Mouse (Mus musculus): Measurements from ENCODE around the gene Pdzd8. TPM values are rescaled to one million over a fixed set of nuclear protein-coding genes. Genes with fewer than 3 reads are reported as not detected.

Gene Pdzd8
- total and polyA plus RNA-seq, 2 experiments: 4.3 to 17.0 TPM

DNA sequence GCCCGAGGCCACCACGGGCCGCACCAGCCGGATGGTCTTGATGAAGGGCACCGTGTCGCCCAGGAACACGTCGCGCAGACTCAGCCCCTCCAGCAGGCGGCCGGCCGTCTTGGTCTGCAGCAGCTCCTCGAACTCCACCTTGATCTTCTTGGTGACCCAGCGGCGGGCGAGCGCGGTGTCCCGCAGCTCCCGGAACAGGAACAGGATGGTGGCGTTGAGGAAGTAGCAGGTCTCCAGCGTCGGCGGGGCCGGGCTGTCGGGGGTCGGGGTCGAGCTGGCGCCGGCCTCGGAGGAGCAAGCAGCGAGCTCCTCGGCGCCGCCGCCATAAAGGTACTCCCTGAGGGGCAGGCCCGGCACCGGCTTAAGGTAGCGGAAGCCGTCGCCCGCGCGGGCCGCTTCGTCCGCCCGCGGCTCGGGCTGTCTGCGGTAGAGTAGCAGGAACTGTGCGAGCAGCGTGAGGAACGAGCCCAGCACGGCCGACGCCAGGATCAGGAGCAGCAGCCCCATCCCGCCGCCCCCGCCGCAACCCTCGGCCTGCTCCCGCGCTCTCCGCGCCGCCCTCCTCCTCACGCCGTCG lies 411 bp downstream of the Pdzd8 start:
- TF ChIP-seq CTCF (IDR thresholded peaks at IDR 0.05; ENCODE audit: low read depth, low read length) (0 out of 2 replicates have a peak, but pooled peaks have one; percentile 16), POLR2A (IDR thresholded peaks at IDR 0.05; ENCODE audit: extremely low read depth, insufficient read depth, low read length) (no peak)
- under 1% methylated on average over 69 of the region's 70 CpGs for WGBS
- Histone ChIP-seq H3K9ac (ENCODE audit: low read depth, low read length) (peak overlapping the region; percentile 99), H3K36me3 (ENCODE audit: control insufficient read depth, insufficient read depth, low read length) (no peaks in the 10 kb centered on the region), H3K27ac (replicated peaks; ENCODE audit: insufficient read depth, low read depth, low read length) (peak overlapping the region; percentile 57), H3K27me3 (ENCODE audit: control insufficient read depth, insufficient read depth, low read length) (no peaks in the 10 kb centered on the region), H3K4me1 (ENCODE audit: control insufficient read depth, insufficient read depth, low read length) (peaks cover 7% of the 10 kb centered on the region), H3K4me3 (ENCODE audit: insufficient read depth, low read depth, low read length) (peak overlapping the region; percentile 86), H3K79me2 (ENCODE audit: control insufficient read depth, insufficient read depth, low read length) (peaks cover 16% of the 10 kb centered on the region)
- no peak for DNase-seq (ENCODE audit: extremely low read depth, low read depth, low spot score)

DNA sequence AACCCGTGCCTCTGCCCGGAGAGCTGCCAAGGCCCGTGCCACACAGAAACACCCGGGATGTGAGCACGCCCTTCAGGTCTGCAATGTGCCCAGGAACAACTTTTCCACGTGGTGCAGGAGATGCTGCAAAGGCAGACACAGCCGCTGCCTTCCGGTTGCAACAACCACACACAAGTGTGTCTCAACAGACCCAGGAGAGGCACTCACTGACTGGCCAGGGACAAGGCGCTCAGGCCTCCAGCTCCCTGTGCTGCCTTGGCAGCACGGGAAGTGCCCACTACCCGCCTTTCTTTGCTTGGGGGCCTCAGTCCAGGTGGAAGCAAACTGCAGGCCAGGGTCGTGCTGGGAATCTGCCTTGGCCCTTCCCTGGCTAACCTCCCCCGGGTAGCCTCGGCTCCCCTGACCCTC lies 1.3 kb downstream of the Pdzd8 start:
- Histone ChIP-seq H3K4me1 (ENCODE audit: control insufficient read depth, insufficient read depth, low read length) (peaks cover 7% of the 10 kb centered on the region), H3K36me3 (ENCODE audit: control insufficient read depth, insufficient read depth, low read length) (no peaks in the 10 kb centered on the region), H3K27me3 (ENCODE audit: control insufficient read depth, insufficient read depth, low read length) (no peaks in the 10 kb centered on the region), H3K4me3 (ENCODE audit: insufficient read depth, low read depth, low read length) (peak overlapping the region; percentile 86), H3K79me2 (ENCODE audit: control insufficient read depth, insufficient read depth, low read length) (peaks cover 16% of the 10 kb centered on the region), H3K9ac (ENCODE audit: low read depth, low read length) (peak overlapping the region; percentile 99), H3K27ac (replicated peaks; ENCODE audit: insufficient read depth, low read depth, low read length) (no peak overlapping the region)
- under 1% methylated on average over 14 of the region's 14 CpGs for WGBS
- TF ChIP-seq CTCF (IDR thresholded peaks at IDR 0.05; ENCODE audit: low read depth, low read length) (no peak), POLR2A (IDR thresholded peaks at IDR 0.05; ENCODE audit: extremely low read depth, insufficient read depth, low read length) (no peak)
- DNase-seq (ENCODE audit: extremely low read depth, low read depth, low spot score): peak; percentile 62

- peaks cover 16% of the 10 kb centered on the region for H3K79me2 ChIP-seq (ENCODE audit: control insufficient read depth, insufficient read depth, low read length)
- peaks cover 8% of the 10 kb centered on the region for H3K4me1 ChIP-seq (ENCODE audit: control insufficient read depth, insufficient read depth, low read length)
- H3K36me3 ChIP-seq (ENCODE audit: control insufficient read depth, insufficient read depth, low read length): no peaks in the 10 kb centered on the region
- no peak overlapping the region; the same call in 1 of the 2 replicates for H3K4me3 ChIP-seq (ENCODE audit: insufficient read depth, low read depth, low read length)
- WGBS: 50% methylated on average over 2 of the region's 2 CpGs
- H3K9ac ChIP-seq (ENCODE audit: low read depth, low read length): no peak overlapping the region
- no peak for DNase-seq (ENCODE audit: extremely low read depth, low read depth, low spot score)
- H3K27me3 ChIP-seq (ENCODE audit: control insufficient read depth, insufficient read depth, low read length): no peaks in the 10 kb centered on the region
- no peak overlapping the region for H3K27ac ChIP-seq (replicated peaks; ENCODE audit: insufficient read depth, low read depth, low read length)
- no peak for TF ChIP-seq CTCF (IDR thresholded peaks at IDR 0.05; ENCODE audit: low read depth, low read length)
- TF ChIP-seq POLR2A (IDR thresholded peaks at IDR 0.05; ENCODE audit: extremely low read depth, insufficient read depth, low read length): no peak
These were observed 2.6 kb downstream of the Pdzd8 start for GRCm38 (mm10) chr19:59342964-59343363.

DNA sequence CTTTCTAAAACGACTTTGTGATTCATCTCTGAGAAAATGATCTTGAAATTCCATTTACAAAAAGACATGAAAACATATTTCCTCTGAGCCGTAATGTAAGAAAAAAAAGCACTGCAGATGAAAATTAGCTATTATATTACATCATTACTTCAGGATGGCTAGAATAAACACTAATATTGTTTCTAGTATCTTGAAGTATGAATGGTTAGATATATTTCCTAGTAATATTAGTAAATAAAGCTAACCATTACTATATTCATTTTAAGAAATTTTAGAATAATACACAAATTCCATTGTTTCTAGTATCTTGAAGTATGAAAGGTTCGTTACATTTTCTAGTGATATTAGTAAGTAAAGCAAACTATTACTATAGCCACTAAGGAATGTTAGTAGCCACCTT lies 5.7 kb downstream of the Pdzd8 start:
- TF ChIP-seq CTCF (IDR thresholded peaks at IDR 0.05; ENCODE audit: low read depth, low read length) (no peak), POLR2A (IDR thresholded peaks at IDR 0.05; ENCODE audit: extremely low read depth, insufficient read depth, low read length) (no peak)
- WGBS: 89% methylated on average over 3 of the region's 3 CpGs
- Histone ChIP-seq H3K27ac (replicated peaks; ENCODE audit: insufficient read depth, low read depth, low read length) (no peak overlapping the region), H3K9ac (ENCODE audit: low read depth, low read length) (no peak overlapping the region), H3K4me1 (ENCODE audit: control insufficient read depth, insufficient read depth, low read length) (peaks cover 12% of the 10 kb centered on the region), H3K27me3 (ENCODE audit: control insufficient read depth, insufficient read depth, low read length) (no peaks in the 10 kb centered on the region), H3K4me3 (ENCODE audit: insufficient read depth, low read depth, low read length) (no peak overlapping the region), H3K79me2 (ENCODE audit: control insufficient read depth, insufficient read depth, low read length) (peaks cover 14% of the 10 kb centered on the region), H3K36me3 (ENCODE audit: control insufficient read depth, insufficient read depth, low read length) (no peaks in the 10 kb centered on the region)
- DNase-seq (ENCODE audit: extremely low read depth, low read depth, low spot score): no peak

DNA sequence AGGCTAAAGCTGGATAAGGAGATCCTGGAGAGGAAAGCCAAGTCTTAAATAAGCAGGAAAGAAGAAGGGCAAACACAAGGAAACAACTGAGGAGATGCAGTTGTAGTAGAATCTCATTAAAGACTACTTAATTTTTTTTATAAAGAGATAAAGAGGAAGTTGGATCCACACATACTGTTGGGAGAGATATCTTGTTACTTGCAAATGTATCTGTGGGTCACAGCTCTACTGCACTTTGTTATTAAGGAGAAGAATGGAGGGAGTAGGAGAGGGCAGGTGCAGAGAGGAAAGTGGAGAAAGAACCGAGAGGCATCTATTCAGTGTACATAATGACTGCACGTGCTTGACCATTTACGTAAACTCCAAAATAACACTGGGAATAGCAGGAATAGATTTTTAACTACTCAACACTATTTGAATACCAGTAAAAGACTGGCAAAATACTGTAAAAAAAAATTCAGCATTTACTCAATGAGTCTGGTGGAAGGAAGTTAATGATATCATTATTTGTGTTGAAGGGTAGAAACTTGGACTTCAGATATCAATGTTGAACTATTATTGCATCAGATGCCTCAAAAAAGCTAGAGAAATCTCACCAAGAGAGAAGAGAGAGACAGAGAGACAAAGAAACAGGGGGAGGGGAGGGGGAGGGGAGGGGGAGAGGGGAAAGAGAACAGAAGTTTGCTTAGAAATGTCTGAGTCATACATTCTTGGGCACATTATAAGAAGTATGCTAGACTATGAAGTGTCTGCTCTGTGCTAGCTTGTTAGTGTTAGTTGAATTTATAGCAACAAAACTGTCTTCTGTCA lies 7.5 kb downstream of the Pdzd8 start:
- peaks cover 9% of the 10 kb centered on the region; the same call in 1 of the 2 replicates for H3K4me1 ChIP-seq (ENCODE audit: control insufficient read depth, insufficient read depth, low read length)

More for the DNA sequence above, 7.5 kb downstream of the Pdzd8 start:
- H3K4me3 ChIP-seq (ENCODE audit: insufficient read depth, low read depth, low read length): no peak overlapping the region
- no peak overlapping the region for H3K9ac ChIP-seq (ENCODE audit: low read depth, low read length)
- TF ChIP-seq CTCF (IDR thresholded peaks at IDR 0.05; ENCODE audit: low read depth, low read length) (no peak), POLR2A (IDR thresholded peaks at IDR 0.05; ENCODE audit: extremely low read depth, insufficient read depth, low read length) (no peak)
- peaks cover 7% of the 10 kb centered on the region; the same call in 1 of the 2 replicates for H3K79me2 ChIP-seq (ENCODE audit: control insufficient read depth, insufficient read depth, low read length)
- no peaks in the 10 kb centered on the region for H3K36me3 ChIP-seq (ENCODE audit: control insufficient read depth, insufficient read depth, low read length)
- H3K27me3 ChIP-seq (ENCODE audit: control insufficient read depth, insufficient read depth, low read length): no peaks in the 10 kb centered on the region
- DNase-seq (ENCODE audit: extremely low read depth, low read depth, low spot score): peak; percentile 48
- no peak overlapping the region for H3K27ac ChIP-seq (replicated peaks; ENCODE audit: insufficient read depth, low read depth, low read length)
- 33% methylated on average over 3 of the region's 3 CpGs for WGBS

Data from liver, adult 2 months (tissue).